Mouse (Mus musculus) MEL (cell line): ENCODE measurements around the gene Ppcs. TPM values are rescaled to one million over a fixed set of nuclear protein-coding genes. Genes with fewer than 3 reads are reported as not detected.

Experiments used
- DNase-seq: peaks from one replicate; pipeline ENCODE4 v3.0.0; 2011; ENCODE audit warnings: low read depth, low spot score
- H3K27ac ChIP-seq: 2 replicates; pipeline ENCODE4 v1.5.1; 2012; ENCODE audit warnings: low read depth, mild to moderate bottlenecking, control low read depth, low read length, moderate library complexity; ENCODE audit not compliant: control insufficient read depth
- H3K27me3 ChIP-seq, 2 experiments: fragments of 150-350 bp in 1 of 2; sonication (generic) in 1 of 2; 2 replicates each; pipeline ENCODE4 v1.6.1; 2012; ENCODE audit warnings: low read length in 2 of 2, mild to moderate bottlenecking in 2 of 2, improper control_type of control experiment in 1 of 2, moderate library complexity in 1 of 2; ENCODE audit not compliant: insufficient read depth in 2 of 2, control insufficient read depth in 1 of 2
- H3K36me3 ChIP-seq, 2 experiments: 2 replicates each; pipeline ENCODE4 v1.6.1; 2012 to 2014; ENCODE audit warnings: low read length in 2 of 2, improper control_type of control experiment in 1 of 2, inconsistent platforms in 1 of 2, mild to moderate bottlenecking in 1 of 2; ENCODE audit not compliant: insufficient read depth in 2 of 2, control insufficient read depth in 1 of 2
- H3K4me1 ChIP-seq, 2 experiments: fragments of 150-350 bp in 1 of 2; sonication (generic) in 1 of 2; 2 replicates each; pipeline ENCODE4 v1.6.1; 2012; ENCODE audit warnings: low read length in 2 of 2, improper control_type of control experiment in 1 of 2, mild to moderate bottlenecking in 1 of 2; ENCODE audit not compliant: insufficient read depth in 2 of 2, control insufficient read depth in 1 of 2
- H3K4me3 ChIP-seq, 2 experiments: fragments of 150-350 bp in 1 of 2; sonication (generic) in 1 of 2; 2 replicates each; pipeline ENCODE4 v1.5.1; 2012; ENCODE audit warnings: low read depth in 2 of 2, low read length in 2 of 2, mild to moderate bottlenecking in 2 of 2, moderate library complexity in 2 of 2, control low read depth in 1 of 2, improper control_type of control experiment in 1 of 2; ENCODE audit not compliant: control insufficient read depth in 1 of 2, insufficient read depth in 1 of 2
- H3K79me2 ChIP-seq: 2 replicates; pipeline ENCODE4 v1.6.1; 2012; ENCODE audit warnings: mild to moderate bottlenecking, low read length, moderate library complexity; ENCODE audit not compliant: control insufficient read depth, poor library complexity, insufficient read depth
- H3K9ac ChIP-seq: 2 replicates; pipeline ENCODE4 v1.6.1; 2012; ENCODE audit warnings: low read depth, mild to moderate bottlenecking, control low read depth, low read length, moderate library complexity; ENCODE audit not compliant: control insufficient read depth, poor library complexity, severe bottlenecking
- H3K9me3 ChIP-seq: fragments of 150-350 bp; sonication (generic); replicated peaks from 2 replicates; pipeline ENCODE4 v1.6.1; 2012; ENCODE audit warnings: mild to moderate bottlenecking, low read length, improper control_type of control experiment, moderate library complexity; ENCODE audit not compliant: insufficient read depth
- BHLHE40 ChIP-seq: IDR thresholded peaks from 2 replicates; pipeline ENCODE4 v1.6.1; 2012; ENCODE audit warnings: low read depth, mild to moderate bottlenecking, inconsistent platforms, low read length, improper control_type of control experiment, borderline replicate concordance
- CHD1 ChIP-seq: IDR thresholded peaks from 2 replicates; pipeline ENCODE4 v1.6.1; 2012; ENCODE audit warnings: low read depth, mild to moderate bottlenecking, inconsistent platforms, low read length, improper control_type of control experiment
- CHD2 ChIP-seq: IDR thresholded peaks from 2 replicates; pipeline ENCODE4 v1.6.1; 2011; ENCODE audit warnings: low read length, improper control_type of control experiment
- CTCF ChIP-seq, 3 experiments: IDR thresholded peaks in 2 of 3; conservative IDR thresholded peaks in 1 of 3; 2 replicates each; pipeline ENCODE4 v1.5.1; 2011 to 2012; ENCODE audit warnings: low read length in 3 of 3, low read depth in 2 of 3, mild to moderate bottlenecking in 2 of 3, improper control_type of control experiment in 1 of 3, inconsistent platforms in 1 of 3, mixed read lengths in 1 of 3, moderate library complexity in 1 of 3; ENCODE audit not compliant: control insufficient read depth in 1 of 3, insufficient read depth in 1 of 3, poor library complexity in 1 of 3, severe bottlenecking in 1 of 3
- E2F4 ChIP-seq: IDR thresholded peaks from 2 replicates; pipeline ENCODE4 v1.6.1; 2011; ENCODE audit warnings: low read depth, low read length, improper control_type of control experiment, borderline replicate concordance
- ETS1 ChIP-seq: IDR thresholded peaks from 2 replicates; pipeline ENCODE4 v1.6.1; 2012; ENCODE audit warnings: low read depth, mild to moderate bottlenecking, inconsistent platforms, low read length, improper control_type of control experiment, moderate library complexity
- GATA1 ChIP-seq: IDR thresholded peaks from 2 replicates; pipeline ENCODE4 v1.6.1; 2011; ENCODE audit warnings: low read depth, low read length, improper control_type of control experiment
- KAT2A ChIP-seq: conservative IDR thresholded peaks from 2 replicates; pipeline ENCODE4 v1.6.1; 2012; ENCODE audit warnings: low read depth, low read length, improper control_type of control experiment, inconsistent platforms
- MAFK ChIP-seq: IDR thresholded peaks from 2 replicates; pipeline ENCODE4 v1.6.1; 2011; ENCODE audit warnings: low read depth, mild to moderate bottlenecking, low read length, improper control_type of control experiment, borderline replicate concordance
- MAX ChIP-seq: IDR thresholded peaks from 2 replicates; pipeline ENCODE4 v1.6.1; 2011; ENCODE audit warnings: low read length, improper control_type of control experiment
- MAZ ChIP-seq: IDR thresholded peaks from 2 replicates; pipeline ENCODE4 v1.6.1; 2012; ENCODE audit warnings: low read depth, mild to moderate bottlenecking, inconsistent platforms, low read length, improper control_type of control experiment
- MEF2A ChIP-seq: IDR thresholded peaks from 2 replicates; pipeline ENCODE4 v1.6.1; 2014; ENCODE audit warnings: low read depth, mild to moderate bottlenecking, inconsistent platforms, low read length, improper control_type of control experiment; ENCODE audit not compliant: poor library complexity, insufficient replicate concordance, severe bottlenecking; ENCODE audit errors: extremely low read depth
- MYB ChIP-seq: IDR thresholded peaks from 2 replicates; pipeline ENCODE4 v1.6.1; 2011; ENCODE audit warnings: mild to moderate bottlenecking, low read depth, low read length, improper control_type of control experiment
- MYC ChIP-seq: IDR thresholded peaks from 2 replicates; pipeline ENCODE4 v1.6.1; 2011; ENCODE audit warnings: low read depth, mild to moderate bottlenecking, low read length, improper control_type of control experiment, moderate library complexity
- NELFE ChIP-seq: IDR thresholded peaks from 2 replicates; pipeline ENCODE4 v1.6.1; 2011; ENCODE audit warnings: low read depth, low read length, improper control_type of control experiment
- NRF1 ChIP-seq: IDR thresholded peaks from 2 replicates; pipeline ENCODE4 v1.6.1; 2014; ENCODE audit warnings: low read depth, mild to moderate bottlenecking, inconsistent platforms, low read length, improper control_type of control experiment, moderate library complexity; ENCODE audit not compliant: poor library complexity, insufficient read depth, severe bottlenecking
- POLR2A ChIP-seq, 2 experiments: IDR thresholded peaks; 2 replicates each; pipeline ENCODE4 v1.6.1; 2011 to 2012; ENCODE audit warnings: low read length in 2 of 2, mild to moderate bottlenecking in 2 of 2, control low read depth in 1 of 2, improper control_type of control experiment in 1 of 2, low read depth in 1 of 2, moderate library complexity in 1 of 2; ENCODE audit not compliant: control insufficient read depth in 1 of 2, insufficient read depth in 1 of 2, poor library complexity in 1 of 2
- RAD21 ChIP-seq: IDR thresholded peaks from 2 replicates; pipeline ENCODE4 v1.6.1; 2011; ENCODE audit warnings: mild to moderate bottlenecking, low read depth, low read length, improper control_type of control experiment
- RCOR1 ChIP-seq: IDR thresholded peaks from 2 replicates; pipeline ENCODE4 v1.6.1; 2012; ENCODE audit warnings: low read depth, mild to moderate bottlenecking, inconsistent platforms, low read length, improper control_type of control experiment
- SIN3A ChIP-seq: IDR thresholded peaks from 2 replicates; pipeline ENCODE4 v1.6.1; 2012; ENCODE audit warnings: low read length, improper control_type of control experiment, inconsistent platforms
- TAL1 ChIP-seq: IDR thresholded peaks from 2 replicates; pipeline ENCODE4 v1.6.1; 2012; ENCODE audit warnings: mild to moderate bottlenecking, inconsistent platforms, low read length, moderate library complexity, mixed read lengths
- TCF12 ChIP-seq: IDR thresholded peaks from 2 replicates; pipeline ENCODE4 v1.6.1; 2014; ENCODE audit warnings: low read depth, mild to moderate bottlenecking, inconsistent platforms, low read length, improper control_type of control experiment, moderate library complexity
- UBTF ChIP-seq: IDR thresholded peaks from 2 replicates; pipeline ENCODE4 v1.6.1; 2012; ENCODE audit warnings: low read depth, mild to moderate bottlenecking, inconsistent platforms, low read length, improper control_type of control experiment, moderate library complexity, borderline replicate concordance; ENCODE audit not compliant: insufficient read depth
- USF1 ChIP-seq: IDR thresholded peaks from 2 replicates; pipeline ENCODE4 v1.6.1; 2014; ENCODE audit warnings: low read depth, mild to moderate bottlenecking, inconsistent platforms, low read length, improper control_type of control experiment, moderate library complexity
- USF2 ChIP-seq, 2 experiments: IDR thresholded peaks; 2 replicates each; pipeline ENCODE4 v1.6.1; 2011 to 2012; ENCODE audit warnings: improper control_type of control experiment in 2 of 2, low read length in 2 of 2, borderline replicate concordance in 1 of 2, inconsistent platforms in 1 of 2, low read depth in 1 of 2, mild to moderate bottlenecking in 1 of 2; ENCODE audit not compliant: insufficient read depth in 1 of 2
- ZKSCAN1 ChIP-seq: IDR thresholded peaks from 2 replicates; pipeline ENCODE4 v1.6.1; 2012; ENCODE audit warnings: low read depth, mild to moderate bottlenecking, inconsistent platforms, low read length, improper control_type of control experiment, moderate library complexity
- ZMIZ1 ChIP-seq: IDR thresholded peaks from 2 replicates; pipeline ENCODE4 v1.6.1; 2012; ENCODE audit warnings: low read depth, mild to moderate bottlenecking, inconsistent platforms, low read length, improper control_type of control experiment, moderate library complexity
- polyA plus RNA-seq, 2 experiments: library from polyadenylated mRNA; stranded (reverse) in 1 of 2; unstranded in 1 of 2; fragments of >175 nt in 1 of 2; fragments of >200 nt in 1 of 2; gene quantifications; 2 replicates each; pipeline versions ENCODE4 v1.2.1 to v1.2.4; 2012; ENCODE audit warnings: low replicate concordance in 2 of 2, low read depth in 1 of 2; ENCODE audit not compliant: insufficient read length in 2 of 2, insufficient read depth in 1 of 2, missing spikeins in 1 of 2
- total RNA-seq: library from RNA; depleted of rRNA; stranded (reverse); fragments of 300-350 nt; gene quantifications from 2 replicates; pipeline ENCODE4 v1.2.3, GENCODE M21; 2012

Gene Ppcs
- total and polyA plus RNA-seq, 3 experiments, result 7.4 to 8.4 TPM; not detected in 1

DNA sequence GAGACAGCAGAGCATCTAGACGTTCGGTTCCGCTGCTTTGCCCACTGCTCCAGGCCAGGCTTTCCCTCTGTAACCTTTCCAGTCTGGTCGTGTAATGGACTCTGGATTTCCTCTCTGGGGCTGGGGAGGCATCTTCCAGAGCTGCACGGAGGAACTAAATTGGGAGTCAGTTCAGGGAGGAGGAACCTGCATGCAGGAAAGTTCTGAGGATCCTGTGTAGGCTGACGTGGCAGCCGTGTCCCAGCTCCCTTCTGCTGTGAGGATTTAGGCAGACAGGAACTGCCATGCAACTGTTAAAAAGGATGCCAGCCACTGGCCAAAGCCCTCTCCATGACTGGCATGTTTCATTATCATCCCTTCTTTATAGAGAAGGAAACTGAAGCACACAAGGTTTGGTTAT is 28.2 kb upstream of the Ppcs start:
- Histone ChIP-seq H3K4me3 (no peak overlapping the region), H3K4me1 (no peaks in the 10 kb centered on the region), H3K9ac (no peak overlapping the region), H3K79me2 (no peaks in the 10 kb centered on the region), H3K36me3 (no peaks in the 10 kb centered on the region), H3K27ac (no peak overlapping the region), H3K9me3 (no peaks in the 10 kb centered on the region), H3K27me3 (no peaks in the 10 kb centered on the region; a peak in 1 of 4 replicates)
- TF ChIP-seq GATA1, result no peak
- TF ChIP-seq TAL1, result no peak
- no peak for TF ChIP-seq MAZ
- TF ChIP-seq KAT2A, result no peak
- no peak for TF ChIP-seq NELFE
- no peak for TF ChIP-seq RCOR1
- TF ChIP-seq MYB, result no peak
- TF ChIP-seq ETS1, result no peak
- no peak for TF ChIP-seq TCF12
- TF ChIP-seq BHLHE40, result no peak
- TF ChIP-seq E2F4, result no peak
- TF ChIP-seq USF1, result no peak
- no peak for TF ChIP-seq NRF1
- TF ChIP-seq SIN3A, result no peak
- TF ChIP-seq ZMIZ1, result no peak
- TF ChIP-seq MYC, result no peak
- TF ChIP-seq MEF2A, result no peak
- TF ChIP-seq POLR2A (IDR thresholded peaks at IDR 0.05; ENCODE audit: control insufficient read depth in 1 of 2, insufficient read depth in 1 of 2, low read depth in 1 of 2, low read length in 2 of 2, poor library complexity in 1 of 2), result no peak
- no peak for DNase-seq

GRCm38 (mm10) chr4:119447786-119448185 is 25.6 kb upstream of the Ppcs start:
- H3K9ac ChIP-seq, result no peak overlapping the region
- no peak overlapping the region for H3K4me3 ChIP-seq
- no peak overlapping the region for H3K27ac ChIP-seq
- H3K79me2 ChIP-seq, result no peaks in the 10 kb centered on the region
- H3K36me3 ChIP-seq, result no peaks in the 10 kb centered on the region
- no peaks in the 10 kb centered on the region for H3K4me1 ChIP-seq
- DNase-seq, result no peak
- H3K27me3 ChIP-seq, result no peaks in the 10 kb centered on the region
- no peaks in the 10 kb centered on the region for H3K9me3 ChIP-seq
- TF ChIP-seq GATA1 (no peak), UBTF (no peak), USF2 (IDR thresholded peaks at IDR 0.05; ENCODE audit: borderline replicate concordance in 1 of 2, insufficient read depth in 1 of 2, low read depth in 1 of 2, low read length in 2 of 2) (no peak), CTCF (IDR thresholded peaks at IDR 0.05 in 2 of 3, conservative IDR thresholded peaks at IDR 0.05 in 1 of 3; ENCODE audit: control insufficient read depth in 1 of 3, insufficient read depth in 1 of 3, low read depth in 2 of 3, low read length in 3 of 3, poor library complexity in 1 of 3, severe bottlenecking in 1 of 3) (no peak), RAD21 (no peak), CHD1 (no peak), MAZ (no peak), MAX (no peak), NRF1 (no peak), CHD2 (no peak), BHLHE40 (no peak), MAFK (no peak), ZKSCAN1 (no peak), MEF2A (no peak)
